Mouse (Mus musculus) testis, adult 2 months (tissue): ENCODE data around the gene Cmas.

ENCODE experiments used
- CTCF ChIP-seq: fragments of 200-500 bp; IDR thresholded peaks from 2 replicates; pipeline ENCODE4 v1.5.1; 2012; ENCODE audit warnings: low read depth, mild to moderate bottlenecking, inconsistent platforms, low read length, moderate library complexity; ENCODE audit not compliant: control insufficient read depth, insufficient read depth, insufficient replicate concordance
- POLR2A ChIP-seq: fragments of 200-500 bp; IDR thresholded peaks from 2 replicates; pipeline ENCODE4 v1.6.1; 2012; ENCODE audit warnings: low read depth, mild to moderate bottlenecking, inconsistent platforms, low read length, moderate library complexity; ENCODE audit not compliant: control insufficient read depth

- TF ChIP-seq CTCF: no peak
- TF ChIP-seq POLR2A: no peak
These were observed 53.8 kb downstream of the Cmas start for GRCm38 (mm10) chr6:142810239-142810638.
